Mouse (Mus musculus): Measurements from ENCODE around the gene Col2a1.

Col2a1 gene

DNA sequence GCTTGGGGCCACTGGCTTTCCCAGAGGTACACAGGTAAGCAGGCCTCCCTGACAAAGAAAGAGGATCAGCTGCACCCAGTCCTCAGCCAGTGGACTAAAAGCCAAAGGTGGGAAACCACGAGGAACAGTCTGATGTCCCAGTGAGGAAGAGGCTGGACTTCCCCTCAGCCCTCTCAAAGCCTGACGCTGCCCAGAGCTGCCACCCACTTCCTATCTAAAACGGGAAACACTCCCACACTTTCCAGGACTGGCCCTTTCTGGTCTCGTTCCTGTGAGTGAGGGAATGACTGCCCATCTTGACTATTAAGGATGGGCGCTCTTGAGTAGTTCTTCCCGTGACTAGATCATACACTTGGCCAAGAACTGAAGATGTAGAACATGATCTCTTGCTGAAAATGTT is 76.7 kb downstream of the Col2a1 start:
- no peak for DNase-seq (ENCODE audit: low read depth in 2 of 2, low spot score in 2 of 2)

DNA sequence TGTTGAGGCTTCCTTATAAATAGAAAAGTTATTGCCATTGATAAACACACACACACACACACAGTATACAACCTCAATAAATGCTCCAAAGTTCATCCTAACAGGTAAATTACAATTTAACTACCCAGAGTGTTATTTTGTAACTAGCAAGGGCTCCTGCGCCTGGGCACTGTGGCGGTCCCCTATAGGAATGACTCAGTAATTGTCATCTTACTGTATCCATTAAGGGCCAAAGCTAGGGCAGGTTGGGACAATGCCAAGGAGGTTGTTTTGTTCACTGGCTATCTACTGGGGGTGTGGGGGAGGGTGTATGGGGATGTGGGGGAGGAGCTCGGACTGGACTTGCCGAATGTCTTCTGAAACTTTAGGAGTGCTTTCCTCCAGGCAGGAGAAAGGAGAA is 77.5 kb downstream of the Col2a1 start:
- no peak for DNase-seq (ENCODE audit: low read depth in 2 of 2, low spot score in 2 of 2)

Data from CD8-positive naive resting alpha-beta T cell, adult 2 months (primary cell).